27 mouse cellular contexts compared by ENCODE assay signal in the genomic region with DNA sequence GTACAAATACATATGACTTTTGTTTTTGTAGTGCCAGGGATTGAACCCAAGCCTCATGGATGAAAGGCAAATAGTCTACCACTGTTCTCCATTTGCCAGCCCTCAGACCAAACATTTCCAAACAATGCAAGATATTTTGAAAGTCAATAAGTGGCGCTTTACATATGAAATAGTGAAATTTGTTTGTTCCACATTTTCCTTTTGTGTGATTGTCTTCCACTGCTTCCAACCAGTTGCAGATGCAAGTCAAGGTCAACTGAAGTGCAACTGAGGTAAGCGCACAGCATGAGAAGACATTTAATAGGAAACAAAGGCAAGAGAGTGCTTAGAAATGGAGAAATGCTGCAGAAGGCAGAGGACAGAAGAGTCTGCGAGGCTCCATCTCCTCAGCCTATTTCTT.
"Had no signal": no experiment of that assay in that cellular context is flagged by ENCODE, and none has a peak within 500 bp of the region (broad histone marks: within the 10 kb centered on the region; RNA-seq: fewer than 3 reads in every experiment).

No protein-coding gene starts in this region.

- H3K4me3 ChIP-seq: gastrocnemius, adult 2 months; heart, embryonic 10.5 days; heart, embryonic 12.5 days; hindbrain, embryonic 10.5 days; hindbrain, embryonic 12.5 days; intestine, embryonic 15.5 days; layer of hippocampus, adult 2 months; left cerebral cortex, adult 2 months; limb, embryonic 10.5 days; limb, embryonic 12.5 days; liver, embryonic 13.5 days had no signal

- H3K27me3 ChIP-seq: heart, embryonic 12.5 days; hindbrain, embryonic 12.5 days; intestine, embryonic 15.5 days; limb, embryonic 12.5 days; liver, embryonic 13.5 days had no signal

- H3K27ac ChIP-seq: gastrocnemius, adult 2 months; heart, embryonic 10.5 days; hindbrain, embryonic 10.5 days; hindbrain, embryonic 12.5 days; hindbrain, embryonic 14.5 days; intestine, embryonic 15.5 days; layer of hippocampus, adult 2 months; left cerebral cortex, adult 2 months; limb, embryonic 10.5 days; limb, embryonic 12.5 days; liver, embryonic 13.5 days had no signal

- H3K4me1 ChIP-seq: hindbrain, embryonic 10.5 days; hindbrain, embryonic 12.5 days; intestine, embryonic 15.5 days had no signal

- H3K9me3 ChIP-seq: heart, embryonic 10.5 days; heart, embryonic 12.5 days; hindbrain, embryonic 10.5 days; hindbrain, embryonic 12.5 days; intestine, embryonic 15.5 days; limb, embryonic 10.5 days; limb, embryonic 12.5 days; liver, embryonic 13.5 days had no signal

- H3K9ac ChIP-seq: heart, embryonic 12.5 days; hindbrain, embryonic 12.5 days; hindbrain, embryonic 14.5 days; intestine, embryonic 15.5 days; limb, embryonic 12.5 days; liver, embryonic 13.5 days had no signal

- DNase-seq: gastrocnemius, adult 2 months; gastrocnemius, postnatal 10 days; gastrocnemius, postnatal 25 days; heart, adult 18-20 months; heart, postnatal 10 days; heart, postnatal 4 days; kidney, adult 18-20 months; kidney, adult 8-10 months; kidney, postnatal 10 days; kidney, postnatal 25 days; kidney, postnatal 4 days; liver; liver, embryonic 13.5 days had no signal

- H3K36me3 ChIP-seq: heart, embryonic 10.5 days; heart, embryonic 12.5 days; hindbrain, embryonic 10.5 days; hindbrain, embryonic 12.5 days; intestine, embryonic 15.5 days; limb, embryonic 10.5 days; limb, embryonic 12.5 days; liver, embryonic 13.5 days had no signal

- ATAC-seq: hindbrain, embryonic 16.5 days; inflammation-experienced regulatory T-cells, adult 6 months; intestine, embryonic 15.5 days; intestine, postnatal 0 days had no signal

- H3K4me2 ChIP-seq: heart, embryonic 12.5 days; hindbrain, embryonic 12.5 days; hindbrain, embryonic 14.5 days; intestine, embryonic 15.5 days; limb, embryonic 12.5 days; liver, embryonic 11.5 days; liver, embryonic 13.5 days had no signal
